Mouse (Mus musculus): Measurements from ENCODE around the gene Sept9.

GRCm38 (mm10) chr11:117238169-117238568 lies 38.7 kb downstream of the Sept9 start:
- TF ChIP-seq POLR2A (IDR thresholded peaks at IDR 0.05; ENCODE audit: borderline replicate concordance, insufficient read depth, low read length) (no peak), CTCF (IDR thresholded peaks at IDR 0.05; ENCODE audit: borderline replicate concordance, insufficient read depth, low read depth, low read length) (peak; percentile 83)

Measured in cerebellum, adult 2 months (tissue).